In genomic region chr3:69535941-69536647, GRCm38 (mm10) we compare ENCODE assay signal across 13 mouse cellular contexts.
DNase-seq lines count a peak whose midpoint lies in the region; ATAC-seq and TF ChIP-seq lines count a peak whose summit lies in the region.
"Had no signal": no experiment of that assay in that cellular context is flagged by ENCODE, and none has a peak within 500 bp of the region (broad histone marks: within the 10 kb centered on the region; RNA-seq: fewer than 3 reads in every experiment).

No protein-coding gene starts in this region.

- H3K9me3 ChIP-seq in kidney, embryonic 14.5 days (ENCODE audit: control insufficient read depth, low read length), result no peaks in the 10 kb centered on the region
- H3K9me3 ChIP-seq in forebrain, embryonic 16.5 days (ENCODE audit: control insufficient read depth, low read length), result no peaks in the 10 kb centered on the region
- H3K9me3 ChIP-seq in midbrain, embryonic 13.5 days, result no peaks in the 10 kb centered on the region
- H3K9me3 ChIP-seq: embryonic facial prominence, embryonic 12.5 days had no signal

- H3K4me2 ChIP-seq in kidney, embryonic 14.5 days (replicated peaks; ENCODE audit: low read depth, low read length), result no peak overlapping the region
- peak overlapping the region; percentile 19 for H3K4me2 ChIP-seq in forebrain, embryonic 16.5 days (ENCODE audit: low read length)
- H3K4me2 ChIP-seq in midbrain, embryonic 13.5 days (replicated peaks), result peak overlapping the region; percentile 15; the same call in 1 of the 2 replicates
- H3K4me2 ChIP-seq: embryonic facial prominence, embryonic 12.5 days had no signal

- peak; percentile 53; the same call in 1 of the 2 replicates for ATAC-seq in kidney, embryonic 14.5 days (ENCODE audit: low FRiP score, low TSS enrichment)
- ATAC-seq in Patski, result peak; percentile 31
- ATAC-seq in forebrain, embryonic 16.5 days, result peak; percentile 69
- ATAC-seq in midbrain, embryonic 13.5 days, result peak; percentile 65
- no peak for ATAC-seq in erythroblast, adult 5-6 weeks (replicated peaks; ENCODE audit: low FRiP score, poor library complexity, severe bottlenecking)
- ATAC-seq: CD4-positive, CD25-positive, alpha-beta regulatory T cell, adult 4 months had no signal

- POLR2A ChIA-PET in Patski (lab: Charles Lee), result interaction anchor here (0.6 kb wide), 1 partner anchor 8 kb away, joined by 3 read pairs; no protein-coding TSS in a partner anchor

- 53% methylated on average over 25 of the region's 25 CpGs for WGBS in kidney, embryonic 14.5 days
- 34% methylated on average over 25 of the region's 25 CpGs for WGBS in forebrain, embryonic 16.5 days
- 30% methylated on average over 25 of the region's 25 CpGs for WGBS in midbrain, embryonic 13.5 days

- no peaks in the 10 kb centered on the region for H3K4me1 ChIP-seq in kidney, embryonic 14.5 days (ENCODE audit: control insufficient read depth, insufficient read depth, low read length)
- H3K4me1 ChIP-seq in forebrain, embryonic 16.5 days (replicated peaks; ENCODE audit: control insufficient read depth, insufficient read depth, low read length), result peaks cover 29% of the 10 kb centered on the region
- peaks cover 51% of the 10 kb centered on the region for H3K4me1 ChIP-seq in midbrain, embryonic 13.5 days (replicated peaks)

- DNase-seq in kidney, adult 8-10 months, result no peak
- DNase-seq in Patski (ENCODE audit: low read depth, low spot score), result no peak
- no peak for DNase-seq in gastrocnemius, adult 8-10 months (ENCODE audit: low spot score in 2 of 2)
- no peak for DNase-seq in retina, embryonic 14.5 days (ENCODE audit: low spot score)
- DNase-seq: adrenal gland, postnatal 10 days; heart, postnatal 14 days; liver had no signal

- in situ Hi-C loops in Patski (cut with MboI; ENCODE audit: low pct_unique_long_range_greater_than_20kb), result no loop called here

- H3K9ac ChIP-seq in kidney, embryonic 14.5 days (ENCODE audit: low read depth, low read length), result no peak overlapping the region
- H3K9ac ChIP-seq in forebrain, embryonic 16.5 days (replicated peaks; ENCODE audit: low read depth, low read length), result peak overlapping the region; percentile 22; the same call in 1 of the 2 replicates
- H3K9ac ChIP-seq in midbrain, embryonic 13.5 days (replicated peaks), result no peak overlapping the region
- H3K9ac ChIP-seq: embryonic facial prominence, embryonic 12.5 days had no signal

- CTCF ChIA-PET in Patski (lab: Charles Lee), result interaction anchor here (1.5 kb wide), 1 partner anchor 10 kb away, joined by 4 read pairs; no protein-coding TSS in a partner anchor

- no peak for TF ChIP-seq CTCF in Patski (IDR thresholded peaks at IDR 0.05)

- no peak overlapping the region for H3K4me3 ChIP-seq in kidney, embryonic 14.5 days (ENCODE audit: low read length)
- no peak overlapping the region for H3K4me3 ChIP-seq in forebrain, embryonic 16.5 days (replicated peaks; ENCODE audit: low read length)
- no peak overlapping the region for H3K4me3 ChIP-seq in midbrain, embryonic 13.5 days (replicated peaks)
- H3K4me3 ChIP-seq: embryonic facial prominence, embryonic 12.5 days had no signal

- no peak overlapping the region for H3K27ac ChIP-seq in kidney, embryonic 14.5 days (ENCODE audit: low read depth, low read length)
- peak overlapping the region; percentile 54; the same call in 1 of the 2 replicates for H3K27ac ChIP-seq in forebrain, embryonic 16.5 days (ENCODE audit: low read length)
- peak overlapping the region; percentile 67 for H3K27ac ChIP-seq in midbrain, embryonic 13.5 days
- H3K27ac ChIP-seq: embryonic facial prominence, embryonic 12.5 days had no signal

- no peaks in the 10 kb centered on the region for H3K27me3 ChIP-seq in kidney, embryonic 14.5 days (ENCODE audit: control insufficient read depth, insufficient read depth, low read length)
- H3K27me3 ChIP-seq in Patski, result no peaks in the 10 kb centered on the region
- no peaks in the 10 kb centered on the region for H3K27me3 ChIP-seq in forebrain, embryonic 16.5 days (replicated peaks; ENCODE audit: control insufficient read depth, insufficient read depth, low read length)
- peaks cover 42% of the 10 kb centered on the region for H3K27me3 ChIP-seq in midbrain, embryonic 13.5 days
- H3K27me3 ChIP-seq: embryonic facial prominence, embryonic 12.5 days had no signal

- H3K36me3 ChIP-seq in kidney, embryonic 14.5 days (ENCODE audit: control insufficient read depth, insufficient read depth, low read length), result no peaks in the 10 kb centered on the region
- no peaks in the 10 kb centered on the region for H3K36me3 ChIP-seq in forebrain, embryonic 16.5 days (ENCODE audit: control insufficient read depth, insufficient read depth)
- no peaks in the 10 kb centered on the region for H3K36me3 ChIP-seq in midbrain, embryonic 13.5 days
- H3K36me3 ChIP-seq: embryonic facial prominence, embryonic 12.5 days had no signal
